Mouse (Mus musculus) stomach, postnatal 0 days (tissue): ENCODE measurements at regions not wholly inside any gene's neighbourhood (a gene's known extent, or its start where the extent isn't known, plus 50 kb on each side); places are given as distances from the start of the nearest gene placed in this dataset.

Experiments
- ATAC-seq: fragments of 200-750 bp; cut with Nextera tagmentation; 2 replicates; pipeline ENCODE4 v1.8.0; 2017; ENCODE audit not compliant: low FRiP score, low TSS enrichment
- DNase-seq: peaks from one replicate; pipeline ENCODE4 v3.0.0-alpha.2; 2016; ENCODE audit warnings: low spot score
- H3K27ac ChIP-seq: fragments of 300-500 bp; sonication (generic); replicated peaks from 2 replicates; pipeline ENCODE4 v1.5.1; 2014; ENCODE audit warnings: mild to moderate bottlenecking, control low read depth
- H3K27me3 ChIP-seq: fragments of 300-500 bp; sonication (generic); 2 replicates; pipeline ENCODE4 v1.6.1; 2014; ENCODE audit warnings: low read length; ENCODE audit not compliant: control insufficient read depth, insufficient read depth
- H3K36me3 ChIP-seq: fragments of 300-500 bp; sonication (generic); 2 replicates; pipeline ENCODE4 v1.6.1; 2014; ENCODE audit warnings: low read length, mixed read lengths; ENCODE audit not compliant: control insufficient read depth, insufficient read depth
- H3K4me1 ChIP-seq: fragments of 300-500 bp; sonication (generic); replicated peaks from 2 replicates; pipeline ENCODE4 v1.6.1; 2014; ENCODE audit warnings: antibody characterized with exemption; ENCODE audit not compliant: control insufficient read depth, insufficient read depth
- H3K4me2 ChIP-seq: fragments of 300-500 bp; sonication (generic); replicated peaks from 2 replicates; pipeline ENCODE4 v1.6.1; 2014; ENCODE audit warnings: low read depth, mild to moderate bottlenecking, control low read depth, moderate library complexity
- H3K4me3 ChIP-seq: fragments of 300-500 bp; sonication (generic); 2 replicates; pipeline ENCODE4 v1.5.1; 2014; ENCODE audit warnings: low read depth, low read length, control low read depth
- H3K9ac ChIP-seq: fragments of 300-500 bp; sonication (generic); 2 replicates; pipeline ENCODE4 v1.6.1; 2014; ENCODE audit warnings: mild to moderate bottlenecking, low read length, control low read depth, mixed read lengths
- H3K9me3 ChIP-seq: fragments of 300-500 bp; sonication (generic); 2 replicates; pipeline ENCODE4 v1.6.1; 2016; ENCODE audit warnings: low read length; ENCODE audit not compliant: control insufficient read depth
- CTCF ChIP-seq: IDR thresholded peaks from 2 replicates; pipeline ENCODE4 v1.5.1; 2016; ENCODE audit warnings: antibody characterized with exemption, low read depth, mild to moderate bottlenecking, moderate library complexity
- EP300 ChIP-seq: optimal IDR thresholded peaks from 2 replicates; pipeline ENCODE3; 2016; ENCODE audit warnings: antibody characterized with exemption
- WGBS: fragments of 180-500 bp; shearing (Covaris S2); extraction: QIAGEN DNeasy Blood & Tissue Kit; methylation state at CpG from one replicate; pipeline ENCODE4 v1.1.7; 2014; 5-methylcytosine and 5-hydroxymethylcytosine counted together

DNA sequence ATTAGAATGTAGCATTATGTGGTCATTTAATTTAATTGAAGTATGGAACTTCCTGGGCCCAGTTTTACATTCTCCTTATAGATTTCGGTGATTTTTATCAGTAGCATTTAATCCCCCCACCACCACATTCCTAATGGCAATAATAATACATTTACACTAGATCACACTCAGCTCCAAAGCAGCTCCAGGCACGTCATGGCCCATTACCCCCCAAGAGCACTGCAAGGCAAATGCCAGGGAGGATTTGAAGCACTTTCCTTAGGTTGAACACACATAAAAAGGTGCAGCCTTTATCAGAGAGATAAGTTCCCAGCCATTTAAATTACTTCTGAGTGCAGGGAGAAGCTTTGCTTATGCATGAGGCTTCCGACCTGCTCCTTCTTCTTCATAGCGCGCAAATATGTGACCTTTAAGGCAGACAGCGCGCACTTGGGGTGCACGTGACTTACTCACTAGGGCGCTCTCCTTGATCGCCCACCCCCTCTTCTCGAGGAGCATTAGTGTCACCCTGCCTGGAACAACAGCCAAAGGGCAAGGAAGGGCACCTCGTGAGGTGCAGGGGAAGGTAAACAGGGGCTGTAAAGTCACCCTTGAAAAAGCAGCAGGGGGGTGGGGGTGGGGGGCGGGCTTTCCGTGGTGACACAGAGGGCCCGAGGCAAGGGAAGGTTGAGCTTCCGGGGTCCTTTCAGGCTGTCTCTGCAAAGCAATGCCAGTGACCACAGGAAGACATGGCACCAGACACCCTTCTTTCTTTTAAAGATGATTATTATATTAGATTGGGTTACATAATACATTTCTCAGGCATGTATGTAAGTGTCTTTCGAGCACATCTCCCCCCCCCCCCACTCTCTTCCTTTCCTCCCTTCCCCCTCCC lies 160.8 kb upstream of the Spats2l start:
- TF ChIP-seq EP300 = no peak
- TF ChIP-seq CTCF = no peak
- H3K4me3 ChIP-seq = no peak overlapping the region

GRCm38 (mm10) chr1:57615155-57615554 lies 158.8 kb upstream of the Spats2l start:
- Histone ChIP-seq H3K4me2 (no peak overlapping the region), H3K36me3 (no peaks in the 10 kb centered on the region), H3K4me1 (no peaks in the 10 kb centered on the region), H3K4me3 (no peak overlapping the region), H3K27me3 (no peaks in the 10 kb centered on the region), H3K27ac (no peak overlapping the region), H3K9ac (no peak overlapping the region), H3K9me3 (no peaks in the 10 kb centered on the region)
- TF ChIP-seq EP300 (no peak), CTCF (no peak)
- ATAC-seq = peak; percentile 64; the same call in 1 of the 2 replicates
- DNase-seq = no peak

More for the DNA sequence above, 160.8 kb upstream of the Spats2l start:
- DNase-seq = peak; percentile 15
- Histone ChIP-seq H3K9me3 (no peaks in the 10 kb centered on the region), H3K36me3 (no peaks in the 10 kb centered on the region), H3K4me1 (no peaks in the 10 kb centered on the region), H3K27me3 (no peaks in the 10 kb centered on the region), H3K9ac (no peak overlapping the region), H3K27ac (no peak overlapping the region), H3K4me2 (peak overlapping the region; percentile 38)
- 34% methylated on average over 17 of the region's 17 CpGs for WGBS
- no peak for ATAC-seq

GRCm38 (mm10) chr1:57617316-57617715 lies 156.6 kb upstream of the Spats2l start:
- Histone ChIP-seq H3K9ac (no peak overlapping the region), H3K4me3 (no peak overlapping the region), H3K27me3 (no peaks in the 10 kb centered on the region), H3K4me1 (no peaks in the 10 kb centered on the region), H3K9me3 (no peaks in the 10 kb centered on the region), H3K27ac (no peak overlapping the region), H3K36me3 (no peaks in the 10 kb centered on the region), H3K4me2 (no peak overlapping the region)
- DNase-seq (no peak), ATAC-seq (no peak)
- WGBS = 83% methylated on average over 3 of the region's 3 CpGs
- TF ChIP-seq EP300 (no peak), CTCF (no peak)

GRCm38 (mm10) chr1:57622561-57622960 lies 151.4 kb upstream of the Spats2l start:
- WGBS = 76% methylated on average over 9 of the region's 9 CpGs
- no peak for DNase-seq

GRCm38 (mm10) chr1:57633986-57634385 lies 140.0 kb upstream of the Spats2l start:
- ATAC-seq = no peak
- DNase-seq = no peak
- Histone ChIP-seq H3K9ac (no peak overlapping the region), H3K4me3 (no peak overlapping the region), H3K36me3 (no peaks in the 10 kb centered on the region), H3K27ac (no peak overlapping the region), H3K27me3 (no peaks in the 10 kb centered on the region), H3K4me1 (no peaks in the 10 kb centered on the region), H3K9me3 (no peaks in the 10 kb centered on the region), H3K4me2 (no peak overlapping the region)
- TF ChIP-seq EP300 = no peak
- TF ChIP-seq CTCF = no peak
- 47% methylated on average over 1 of the region's 1 CpGs for WGBS

More at GRCm38 (mm10) chr1:57622561-57622960, 151.4 kb upstream of the Spats2l start:
- ATAC-seq = no peak
- no peak for TF ChIP-seq CTCF
- no peak for TF ChIP-seq EP300
- no peaks in the 10 kb centered on the region for H3K27me3 ChIP-seq
- H3K27ac ChIP-seq = no peak overlapping the region
- no peak overlapping the region for H3K9ac ChIP-seq
- H3K9me3 ChIP-seq = no peaks in the 10 kb centered on the region
- no peak overlapping the region for H3K4me2 ChIP-seq
- no peaks in the 10 kb centered on the region for H3K4me1 ChIP-seq
- no peak overlapping the region for H3K4me3 ChIP-seq
- no peaks in the 10 kb centered on the region for H3K36me3 ChIP-seq

- H3K4me2 ChIP-seq = no peak overlapping the region
- TF ChIP-seq EP300 (no peak), CTCF (no peak)
- no peak overlapping the region for H3K4me3 ChIP-seq
- no peak overlapping the region for H3K27ac ChIP-seq
- 62% methylated on average over 5 of the region's 5 CpGs for WGBS
- ATAC-seq (no peak), DNase-seq (no peak)
- no peaks in the 10 kb centered on the region for H3K36me3 ChIP-seq
- H3K9ac ChIP-seq = no peak overlapping the region
- H3K27me3 ChIP-seq = no peaks in the 10 kb centered on the region
- H3K4me1 ChIP-seq = no peaks in the 10 kb centered on the region
- H3K9me3 ChIP-seq = no peaks in the 10 kb centered on the region
Measured at GRCm38 (mm10) chr1:57642131-57642530, 131.8 kb upstream of the Spats2l start.
